Mouse (Mus musculus) midbrain, embryonic 11.5 days (tissue): Measurements from ENCODE around the gene Lman2l. TPM values are rescaled to one million over a fixed set of nuclear protein-coding genes. Genes with fewer than 3 reads are reported as not detected.

Experiments
- ATAC-seq: fragments of 200-750 bp; cut with Nextera tagmentation; 2 replicates; pipeline ENCODE4 v1.8.0; 2017; ENCODE audit warnings: moderate TSS enrichment, moderate library complexity; ENCODE audit not compliant: low FRiP score
- DNase-seq: peaks from one replicate; pipeline ENCODE4 v3.0.0; 2015; ENCODE audit warnings: low spot score; ENCODE audit errors: missing footprints
- H3K27ac ChIP-seq: fragments of 300-500 bp; sonication (generic); 2 replicates; pipeline ENCODE4 v1.5.1; 2014; ENCODE audit warnings: low read depth, low read length
- H3K27me3 ChIP-seq: fragments of 300-500 bp; sonication (generic); 2 replicates; pipeline ENCODE4 v1.6.1; 2014; ENCODE audit warnings: mild to moderate bottlenecking, low read length, moderate library complexity, mixed read lengths; ENCODE audit not compliant: control insufficient read depth, insufficient read depth
- H3K36me3 ChIP-seq: fragments of 300-500 bp; sonication (generic); 2 replicates; pipeline ENCODE4 v1.6.1; 2014; ENCODE audit warnings: mild to moderate bottlenecking, low read length, moderate library complexity, mixed read lengths; ENCODE audit not compliant: control insufficient read depth, insufficient read depth
- H3K4me1 ChIP-seq: fragments of 300-500 bp; sonication (generic); 2 replicates; pipeline ENCODE4 v1.6.1; 2014; ENCODE audit warnings: low read length; ENCODE audit not compliant: control insufficient read depth, insufficient read depth
- H3K4me2 ChIP-seq: fragments of 300-500 bp; sonication (generic); 2 replicates; pipeline ENCODE4 v1.6.1; 2014; ENCODE audit warnings: mild to moderate bottlenecking, moderate library complexity
- H3K4me3 ChIP-seq: fragments of 300-500 bp; sonication (generic); 2 replicates; pipeline ENCODE4 v1.5.1; 2014; ENCODE audit warnings: low read depth, low read length
- H3K9ac ChIP-seq: fragments of 300-500 bp; sonication (generic); 2 replicates; pipeline ENCODE4 v1.6.1; 2014; ENCODE audit warnings: low read length
- H3K9me3 ChIP-seq: fragments of 300-500 bp; sonication (generic); 2 replicates; pipeline ENCODE4 v1.6.1; 2016; ENCODE audit warnings: low read length; ENCODE audit not compliant: control insufficient read depth
- WGBS: fragments of 180-500 bp; shearing (Covaris S2); extraction: QIAGEN DNeasy Blood & Tissue Kit; methylation state at CpG from one replicate; pipeline ENCODE4 v1.1.7; 2014; 5-methylcytosine and 5-hydroxymethylcytosine counted together
- polyA plus RNA-seq: library from polyadenylated mRNA; unstranded; fragments of >200 nt; fragmentation: Nextera tagmentation; extraction: Ambion mirVana; gene quantifications from 2 replicates; pipeline ENCODE4 v1.2.1, GENCODE M21; 2014

The Lman2l gene
- polyA plus RNA-seq, 1 experiment from 2014 or later, result 35.6 TPM

DNA sequence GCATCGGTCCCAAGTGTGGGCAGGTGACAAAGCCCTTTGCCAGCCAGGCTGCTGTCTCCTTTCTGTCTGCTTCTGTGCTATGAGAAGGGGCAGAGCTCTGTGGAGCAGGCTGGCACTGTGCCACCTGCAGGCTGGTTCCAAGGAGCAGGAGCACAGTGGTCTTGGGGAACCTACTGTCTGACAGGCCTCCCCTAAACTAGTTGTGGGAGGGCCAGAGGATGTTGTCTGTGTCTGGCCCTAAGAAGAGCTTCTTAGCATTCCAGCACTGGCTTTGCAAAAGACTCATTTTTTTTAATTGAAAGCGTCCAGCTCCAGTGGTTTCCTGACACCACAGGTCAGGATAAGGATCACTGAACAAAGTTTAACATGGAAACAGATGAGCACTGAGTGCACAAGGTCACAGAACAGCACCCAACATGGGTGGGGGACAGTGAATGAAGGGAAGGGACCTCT is 33.3 kb upstream of the Lman2l start:
- Histone ChIP-seq H3K4me1 (peaks cover 13% of the 10 kb centered on the region), H3K9me3 (no peaks in the 10 kb centered on the region), H3K27ac (no peak overlapping the region), H3K4me3 (no peak overlapping the region), H3K36me3 (no peaks in the 10 kb centered on the region), H3K27me3 (no peaks in the 10 kb centered on the region), H3K9ac (no peak overlapping the region), H3K4me2 (no peak overlapping the region)
- DNase-seq (peak; percentile 39), ATAC-seq (no peak)
- WGBS, result 66% methylated on average over 2 of the region's 2 CpGs

DNA sequence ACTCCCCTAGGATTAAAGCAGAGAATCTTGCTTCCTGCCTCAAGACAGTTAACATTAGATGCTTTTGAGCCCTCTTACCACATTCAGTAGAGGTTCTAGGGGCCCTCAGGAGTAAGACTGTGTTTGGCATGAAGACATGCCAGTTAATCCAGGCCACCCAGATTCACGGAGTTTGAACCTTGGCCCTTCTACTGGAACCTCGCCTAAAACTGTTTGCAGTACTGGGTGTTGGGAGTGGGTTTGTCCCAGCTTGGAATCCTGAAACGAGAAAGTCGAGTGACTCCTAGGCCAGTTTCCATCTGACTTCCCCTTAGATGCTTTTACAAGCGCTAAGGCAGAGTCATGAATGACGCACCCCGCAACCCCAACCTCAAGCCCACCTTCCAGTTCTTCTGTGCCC is 31.4 kb upstream of the Lman2l start:
- H3K9ac ChIP-seq, result no peak overlapping the region
- 81% methylated on average over 7 of the region's 7 CpGs for WGBS
- H3K27me3 ChIP-seq, result no peaks in the 10 kb centered on the region
- ATAC-seq (no peak), DNase-seq (no peak)
- H3K9me3 ChIP-seq, result no peaks in the 10 kb centered on the region
- no peak overlapping the region for H3K4me3 ChIP-seq
- H3K4me1 ChIP-seq, result peaks cover 29% of the 10 kb centered on the region
- no peaks in the 10 kb centered on the region for H3K36me3 ChIP-seq
- H3K4me2 ChIP-seq, result no peak overlapping the region
- H3K27ac ChIP-seq, result no peak overlapping the region

DNA sequence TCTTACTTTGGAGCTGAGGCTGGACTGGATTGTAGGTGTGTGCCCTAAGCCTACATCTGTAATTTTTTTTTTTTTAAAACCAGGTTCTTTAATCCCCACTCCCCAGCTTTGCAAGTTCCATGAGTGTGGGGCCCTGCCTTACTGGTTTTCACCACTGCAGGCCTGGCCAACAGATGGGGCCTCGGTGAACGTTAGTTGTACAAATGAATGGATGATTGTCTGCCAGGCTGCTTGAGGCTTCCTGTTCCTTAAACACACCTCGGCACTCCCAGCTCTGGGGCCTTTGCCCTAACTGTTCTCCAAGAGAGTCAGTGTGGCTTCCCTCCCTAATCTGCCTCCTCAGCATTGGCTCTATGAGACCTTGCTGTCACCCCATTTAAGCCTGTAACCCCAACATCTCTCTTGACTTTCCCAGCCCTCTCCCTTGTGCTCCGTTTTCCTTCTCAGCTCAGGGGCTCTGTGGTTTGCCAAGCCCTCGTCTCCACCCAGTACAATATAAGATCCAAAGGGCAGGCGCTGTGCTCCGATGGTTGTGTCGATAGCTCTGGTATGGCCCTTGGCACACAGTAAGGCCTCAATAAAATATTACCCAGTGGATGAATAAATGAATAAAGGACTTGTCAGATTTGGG is 30.5 kb upstream of the Lman2l start:
- peaks cover 29% of the 10 kb centered on the region for H3K4me1 ChIP-seq
- H3K36me3 ChIP-seq, result no peaks in the 10 kb centered on the region
- no peak overlapping the region for H3K9ac ChIP-seq
- H3K27me3 ChIP-seq, result no peaks in the 10 kb centered on the region
- WGBS, result 61% methylated on average over 8 of the region's 8 CpGs
- H3K4me2 ChIP-seq, result peak overlapping the region; percentile 10; the same call in 1 of the 2 replicates
- H3K4me3 ChIP-seq, result no peak overlapping the region
- H3K27ac ChIP-seq, result no peak overlapping the region
- DNase-seq (no peak), ATAC-seq (no peak)
- no peaks in the 10 kb centered on the region for H3K9me3 ChIP-seq

DNA sequence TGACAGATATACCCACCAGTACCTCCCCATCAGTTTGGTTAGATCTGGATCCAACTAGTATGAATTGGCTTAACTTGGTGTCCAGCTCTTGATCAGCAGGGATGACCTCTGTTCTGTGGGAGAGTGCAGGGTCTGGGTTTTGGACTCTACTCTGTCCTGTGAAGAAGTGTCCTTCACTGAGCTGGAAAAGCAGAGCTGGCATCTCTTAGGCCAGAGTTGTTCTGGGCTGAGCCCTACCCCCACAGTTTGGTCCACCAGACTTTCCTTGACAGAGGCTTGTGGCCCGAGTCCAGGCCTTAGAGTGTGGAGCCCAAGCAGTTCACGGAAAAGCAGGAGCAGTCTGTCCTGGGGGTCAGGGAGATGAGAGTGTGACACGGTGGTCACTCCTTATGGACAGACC is 29.6 kb upstream of the Lman2l start:
- H3K4me1 ChIP-seq, result peaks cover 29% of the 10 kb centered on the region
- 0 out of 2 replicates have a peak overlapping the region, but pooled peaks have one; percentile 10 for H3K4me2 ChIP-seq
- H3K27ac ChIP-seq, result no peak overlapping the region
- H3K9ac ChIP-seq, result peak overlapping the region; percentile 21; the same call in 1 of the 2 replicates
- ATAC-seq (no peak), DNase-seq (no peak)
- H3K4me3 ChIP-seq, result no peak overlapping the region
- H3K27me3 ChIP-seq, result no peaks in the 10 kb centered on the region
- H3K9me3 ChIP-seq, result no peaks in the 10 kb centered on the region
- no peaks in the 10 kb centered on the region for H3K36me3 ChIP-seq
- 58% methylated on average over 3 of the region's 3 CpGs for WGBS

DNA sequence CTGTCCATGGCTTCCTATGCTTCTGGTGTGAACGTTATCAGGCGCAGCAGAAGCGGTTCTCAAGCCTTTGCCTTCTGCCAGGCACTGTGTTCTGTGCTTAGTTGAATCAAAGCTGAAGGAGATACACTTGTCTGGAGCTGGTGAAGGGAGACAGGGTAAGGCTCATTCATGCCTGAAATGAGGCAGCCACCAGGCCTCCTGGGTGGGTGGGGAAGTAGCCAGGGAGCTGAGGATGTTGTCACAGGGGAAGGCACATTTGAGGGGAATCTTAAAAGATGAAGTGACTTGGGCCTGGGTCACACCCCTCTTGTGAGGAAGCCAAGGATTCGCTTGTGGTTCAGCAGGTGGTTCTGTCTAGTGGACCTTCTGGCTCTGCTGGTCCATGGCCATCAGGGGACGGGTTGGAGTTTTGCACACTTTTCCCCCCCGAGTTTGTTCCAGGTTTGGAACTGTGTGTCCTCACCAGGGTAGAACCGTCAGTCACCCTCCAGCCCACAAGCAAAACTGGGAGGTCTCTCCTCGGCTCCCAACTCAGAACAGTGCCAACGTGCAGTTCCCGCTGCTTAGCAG is 28.2 kb upstream of the Lman2l start:
- H3K4me3 ChIP-seq, result 0 out of 2 replicates have a peak overlapping the region, but pooled peaks have one; percentile 6
- no peaks in the 10 kb centered on the region for H3K9me3 ChIP-seq
- WGBS, result 85% methylated on average over 10 of the region's 10 CpGs
- H3K9ac ChIP-seq, result no peak overlapping the region
- DNase-seq, result no peak
- no peak for ATAC-seq
- H3K27ac ChIP-seq, result no peak overlapping the region
- H3K36me3 ChIP-seq, result no peaks in the 10 kb centered on the region
- H3K4me2 ChIP-seq, result peak overlapping the region; percentile 30
- H3K4me1 ChIP-seq, result peaks cover 29% of the 10 kb centered on the region
- H3K27me3 ChIP-seq, result no peaks in the 10 kb centered on the region

DNA sequence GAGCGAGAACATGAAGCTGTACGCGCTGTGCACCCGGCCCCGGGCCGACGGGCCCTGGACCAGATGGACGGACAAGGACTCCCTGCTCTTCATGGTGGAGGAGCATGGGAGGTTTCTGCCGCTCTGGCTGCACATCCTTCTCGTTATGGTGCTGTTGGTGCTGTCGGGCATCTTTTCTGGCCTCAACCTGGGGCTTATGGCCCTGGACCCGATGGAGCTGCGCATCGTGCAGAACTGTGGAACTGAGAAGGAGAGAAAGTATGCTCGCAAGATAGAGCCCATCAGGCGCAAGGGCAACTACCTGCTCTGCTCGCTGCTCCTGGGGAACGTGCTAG is 27.0 kb upstream of the Lman2l start:
- DNase-seq (no peak), ATAC-seq (peak; percentile 31)
- Histone ChIP-seq H3K4me1 (peaks cover 29% of the 10 kb centered on the region), H3K9me3 (no peaks in the 10 kb centered on the region), H3K4me2 (peak overlapping the region; percentile 77), H3K27me3 (no peaks in the 10 kb centered on the region), H3K27ac (no peak overlapping the region), H3K9ac (peak overlapping the region; percentile 65), H3K4me3 (peak overlapping the region; percentile 68), H3K36me3 (no peaks in the 10 kb centered on the region)
- WGBS, result 18% methylated on average over 18 of the region's 18 CpGs

DNA sequence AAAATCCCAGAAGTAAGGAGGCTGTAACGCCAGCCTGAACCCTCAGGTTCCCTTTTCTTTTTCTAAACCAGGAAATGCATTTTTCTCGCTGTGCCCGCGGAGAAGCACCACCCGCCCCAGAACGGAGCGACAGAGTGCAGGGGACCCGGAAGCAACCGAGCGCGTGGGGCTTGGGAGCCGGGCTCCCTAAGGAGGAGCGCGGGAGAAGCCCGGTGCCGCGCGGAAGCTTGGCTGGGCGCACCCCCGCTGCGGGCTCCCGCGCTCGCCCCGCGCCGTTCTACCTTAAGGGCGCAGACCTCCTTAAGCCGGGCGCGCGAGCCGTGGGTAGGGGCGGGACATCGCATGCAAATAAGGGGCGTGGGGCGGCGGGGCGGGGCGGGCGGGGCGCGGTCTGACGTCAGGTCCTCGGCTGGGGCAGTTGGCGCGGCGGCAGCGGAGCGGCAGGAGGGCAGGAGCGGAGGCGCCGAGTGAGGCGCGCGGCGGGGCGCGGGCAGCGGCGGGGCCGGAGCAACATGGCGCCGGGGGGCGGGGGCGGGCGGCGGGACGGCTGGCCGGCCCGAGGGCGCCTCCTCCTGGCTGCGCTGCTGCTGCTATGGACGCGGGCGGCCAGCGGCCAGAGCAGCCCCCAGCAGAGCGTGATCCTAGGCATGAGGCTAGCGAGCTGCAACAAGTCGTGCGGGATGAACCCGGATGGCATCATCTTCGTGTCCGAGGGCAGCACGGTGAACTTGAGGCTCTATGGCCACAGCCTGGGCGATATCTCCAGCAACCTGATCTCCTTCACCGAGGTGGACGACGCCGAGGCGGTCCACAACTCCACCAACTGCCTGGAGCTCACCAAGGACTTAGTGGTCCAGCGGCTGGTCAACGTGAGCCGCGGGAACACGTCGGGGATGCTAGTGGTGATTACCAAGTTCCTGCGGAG is 26.4 kb upstream of the Lman2l start, which contains the start of gene Cnnm4:
Gene Cnnm4 (plus strand): TSS at position 440 of the 925 bp plus-strand sequence.
- under 1% methylated on average over 74 of the region's 98 CpGs for WGBS
- Histone ChIP-seq H3K27me3 (no peaks in the 10 kb centered on the region), H3K4me3 (peak within 1 kb of the TSS; percentile 68), H3K9me3 (no peaks in the 10 kb centered on the region), H3K27ac (no peak within 1 kb of the TSS), H3K4me1 (peaks cover 29% of the 10 kb centered on the region), H3K36me3 (no peaks in the 10 kb centered on the region), H3K9ac (peak within 1 kb of the TSS; percentile 65), H3K4me2 (peak within 1 kb of the TSS; percentile 77)
- DNase-seq (peak; percentile 97), ATAC-seq (peak; percentile 93)

DNA sequence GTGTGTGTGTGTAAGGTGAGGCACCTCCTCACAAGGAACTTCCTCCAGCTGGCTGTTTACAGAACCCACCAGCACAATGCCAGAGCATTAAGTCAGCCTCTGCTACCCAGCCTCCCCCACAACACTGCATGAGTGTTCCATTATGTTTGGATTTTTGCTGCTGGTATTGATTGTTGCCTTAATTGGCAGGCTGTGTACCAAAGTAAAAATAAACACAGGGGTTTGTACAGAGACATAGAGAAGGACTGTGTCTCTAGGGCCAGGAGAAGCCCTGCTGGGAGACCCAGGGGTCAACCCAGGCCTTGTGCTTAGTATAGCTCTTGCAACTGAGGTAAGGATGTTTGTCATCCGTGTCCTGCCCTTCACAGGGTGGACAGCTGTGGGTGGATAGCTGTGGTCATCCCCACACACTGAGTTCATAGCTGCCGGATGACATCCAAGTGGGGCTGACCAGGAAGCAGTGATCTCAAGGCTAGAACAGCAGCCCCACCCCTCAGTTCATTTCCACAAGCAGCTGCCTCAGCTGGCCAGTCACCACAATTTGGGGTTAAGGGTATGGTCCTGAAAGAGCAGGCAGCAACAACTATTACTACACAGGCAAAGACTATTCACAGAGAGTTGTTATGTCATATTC is 24.9 kb upstream of the Lman2l start:
- H3K4me1 ChIP-seq, result peaks cover 26% of the 10 kb centered on the region
- 48% methylated on average over 2 of the region's 2 CpGs for WGBS
- H3K9me3 ChIP-seq, result no peaks in the 10 kb centered on the region
- H3K36me3 ChIP-seq, result no peaks in the 10 kb centered on the region
- H3K9ac ChIP-seq, result no peak overlapping the region
- no peaks in the 10 kb centered on the region for H3K27me3 ChIP-seq
- peak; percentile 82 for DNase-seq
- no peak overlapping the region for H3K4me3 ChIP-seq
- ATAC-seq, result no peak
- H3K4me2 ChIP-seq, result no peak overlapping the region
- H3K27ac ChIP-seq, result no peak overlapping the region
